Mouse (Mus musculus) liver, adult 2 months (tissue): Measurements from ENCODE around the gene Cnp.

Experiments
- CTCF ChIP-seq: fragments of 200-500 bp; IDR thresholded peaks from 2 replicates; pipeline ENCODE4 v1.5.1; 2011; ENCODE audit warnings: low read depth, low read length, control low read depth
- POLR2A ChIP-seq: fragments of 200-500 bp; IDR thresholded peaks from 2 replicates; pipeline ENCODE4 v1.6.1; 2011; ENCODE audit warnings: low read length, control low read depth; ENCODE audit not compliant: insufficient read depth; ENCODE audit errors: extremely low read depth

DNA sequence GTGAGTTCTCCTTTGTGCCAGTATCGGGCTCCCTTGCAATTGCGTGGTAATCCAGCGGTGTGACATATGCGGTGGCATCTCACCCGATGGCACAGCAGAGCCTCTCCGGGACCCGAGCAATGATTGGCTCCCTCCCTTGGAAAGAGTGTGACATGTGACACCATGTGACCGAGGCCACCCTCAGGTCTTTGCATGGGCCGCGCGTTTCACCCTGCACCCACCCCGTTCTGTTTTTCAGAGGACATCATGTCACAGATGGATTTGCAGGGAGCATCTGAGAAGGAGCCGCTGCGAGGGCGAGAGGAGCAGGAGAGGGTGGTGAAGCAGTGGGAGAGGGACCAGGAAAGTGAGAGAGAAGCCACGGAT, 3.5 kb upstream of the Cnp start:
- TF ChIP-seq CTCF (no peak), POLR2A (no peak)
